Mouse (Mus musculus) urinary bladder, postnatal 4 days (tissue): Measurements from ENCODE around the gene Maml3.

Experiments
- DNase-seq, 2 experiments: peaks; one replicate each; pipeline ENCODE4 v3.0.0; 2021 to 2022; ENCODE audit warnings: low spot score in 2 of 2

Maml3 gene

GRCm38 (mm10) chr3:52046027-52046700 lies 58.7 kb downstream of the Maml3 start:
- peak in 1 of 2 experiments; percentile 61 for DNase-seq

GRCm38 (mm10) chr3:52045221-52045641 lies 59.6 kb downstream of the Maml3 start:
- DNase-seq, result no peak

- DNase-seq, result no peak
Observed at GRCm38 (mm10) chr3:52044651-52045050, 60.2 kb downstream of the Maml3 start.

GRCm38 (mm10) chr3:52043847-52044246 lies 61.0 kb downstream of the Maml3 start:
- no peak for DNase-seq

- DNase-seq, result no peak
Observed at GRCm38 (mm10) chr3:52042680-52043079, 62.2 kb downstream of the Maml3 start.

- no peak for DNase-seq
Observed at GRCm38 (mm10) chr3:52039958-52040357, 64.9 kb downstream of the Maml3 start.

- DNase-seq, result no peak
Observed at GRCm38 (mm10) chr3:52037260-52037659, 67.6 kb downstream of the Maml3 start.

- DNase-seq, result no peak
Observed at GRCm38 (mm10) chr3:52035404-52035803, 69.5 kb downstream of the Maml3 start.

DNA sequence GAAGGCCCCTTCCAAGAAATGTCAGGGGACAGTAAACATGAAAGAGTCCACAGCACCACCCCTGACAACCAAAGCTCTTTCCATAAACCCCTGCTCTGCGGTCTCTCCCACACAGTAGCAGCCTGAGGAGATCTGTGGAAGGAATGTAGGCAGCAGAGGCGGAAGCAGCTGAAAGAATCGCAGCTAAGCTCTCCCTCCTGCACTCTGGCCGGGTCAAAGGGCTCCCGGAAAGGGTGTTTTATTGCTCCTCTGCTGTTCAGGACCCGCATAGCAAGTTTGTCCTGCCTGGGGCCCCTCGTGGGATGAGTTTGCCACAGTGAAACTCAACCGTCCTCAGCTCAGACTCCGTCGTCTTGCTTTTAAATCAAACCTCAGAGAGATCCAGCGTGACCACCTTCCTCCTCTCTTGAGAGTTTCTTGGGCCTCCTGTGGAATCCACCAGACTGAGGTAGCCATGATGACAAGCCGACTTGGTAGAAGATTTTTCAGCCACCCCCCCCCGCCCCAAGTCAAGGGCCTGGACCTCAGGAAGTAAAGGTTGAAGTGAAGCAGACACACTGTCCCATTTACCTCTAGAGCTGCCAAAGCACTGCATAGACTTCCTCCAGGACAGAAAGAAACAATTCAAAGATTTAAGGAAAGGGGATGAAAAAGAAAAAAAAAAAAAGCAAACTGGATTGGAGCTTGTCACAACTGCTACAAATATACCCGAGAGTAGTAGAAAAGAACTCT lies 70.9 kb downstream of the Maml3 start:
- DNase-seq, result no peak

DNA sequence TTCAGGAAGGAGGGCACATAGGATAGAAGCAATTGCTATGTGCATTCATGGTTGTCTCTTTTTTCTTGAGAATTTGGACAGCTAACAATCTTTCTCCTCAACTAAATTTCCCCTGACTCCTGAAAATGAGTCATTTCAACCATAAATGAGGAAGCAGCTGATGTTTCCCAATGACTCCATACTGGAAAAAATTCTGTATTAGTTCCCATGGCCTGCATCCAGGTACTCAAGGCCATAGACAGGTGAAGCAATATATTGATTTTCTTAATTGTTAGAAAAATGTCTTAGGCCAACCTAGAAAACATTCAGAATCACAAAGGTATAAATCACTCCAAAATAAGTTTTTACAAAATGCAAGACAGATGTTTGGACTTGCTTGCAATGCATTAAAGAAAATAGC lies 73.5 kb downstream of the Maml3 start:
- no peak for DNase-seq

GRCm38 (mm10) chr3:52030114-52030513 lies 74.8 kb downstream of the Maml3 start:
- DNase-seq, result no peak

DNA sequence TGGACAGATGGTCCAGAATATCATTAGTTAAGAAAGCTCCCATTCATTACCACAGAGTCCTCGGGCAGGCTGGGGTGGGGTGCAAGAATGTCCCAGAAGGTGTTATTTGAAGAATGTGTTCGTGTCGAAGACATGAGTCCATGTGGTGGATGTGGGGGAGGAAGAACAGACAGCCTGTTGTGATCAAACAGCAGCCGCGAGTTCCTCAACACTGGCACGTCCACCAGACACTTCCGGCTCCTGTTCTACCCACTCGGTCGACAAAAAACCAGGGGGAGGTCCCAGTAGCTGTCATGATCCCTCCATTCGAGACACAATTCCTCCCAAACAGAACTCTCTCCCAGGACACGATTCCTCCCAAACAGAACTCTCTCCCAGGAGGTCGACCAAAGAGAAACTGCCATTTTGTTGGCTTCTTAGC lies 75.2 kb downstream of the Maml3 start:
- no peak for DNase-seq

DNA sequence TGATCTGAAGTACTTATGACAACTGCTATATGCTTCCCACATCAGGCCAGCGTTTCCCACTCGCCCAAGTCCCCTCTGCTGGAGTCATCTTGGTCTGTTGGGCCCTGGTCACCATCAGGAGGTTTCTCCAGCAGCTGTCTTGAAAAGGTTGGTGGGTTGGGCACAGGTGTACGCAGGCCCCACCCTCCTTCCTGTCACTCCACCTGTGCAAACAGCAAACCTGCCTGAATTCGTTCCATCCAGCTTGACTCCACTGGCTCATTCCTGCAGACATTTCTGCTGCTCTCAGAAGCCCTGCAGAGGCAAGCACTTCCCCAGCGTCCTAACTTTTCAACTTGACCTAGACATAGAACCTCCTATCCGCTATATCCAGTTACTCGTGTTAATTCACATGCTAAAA lies 76.9 kb downstream of the Maml3 start:
- DNase-seq, result no peak

DNA sequence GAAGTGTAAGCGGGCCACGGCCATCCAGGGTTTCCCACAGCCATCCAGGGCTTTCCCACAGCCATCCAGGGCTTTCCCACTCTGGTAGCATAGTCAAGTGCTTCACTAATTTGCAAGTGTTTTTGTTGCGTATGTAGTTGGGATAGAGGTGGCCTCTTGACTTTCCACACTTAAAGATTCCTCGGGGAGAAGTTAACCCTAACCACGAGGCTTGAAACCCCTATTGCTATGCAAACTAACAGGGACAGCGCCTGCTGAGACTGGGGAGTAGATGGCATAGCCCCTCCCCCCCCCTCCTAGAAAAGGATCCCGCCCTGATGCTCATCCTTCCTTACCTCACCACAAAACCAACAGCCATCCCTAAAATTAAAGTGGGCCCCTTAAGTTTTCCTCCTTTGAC lies 82.4 kb downstream of the Maml3 start:
- DNase-seq, result no peak

- no peak for DNase-seq
Observed at GRCm38 (mm10) chr3:52018103-52018439, 86.8 kb downstream of the Maml3 start.

DNA sequence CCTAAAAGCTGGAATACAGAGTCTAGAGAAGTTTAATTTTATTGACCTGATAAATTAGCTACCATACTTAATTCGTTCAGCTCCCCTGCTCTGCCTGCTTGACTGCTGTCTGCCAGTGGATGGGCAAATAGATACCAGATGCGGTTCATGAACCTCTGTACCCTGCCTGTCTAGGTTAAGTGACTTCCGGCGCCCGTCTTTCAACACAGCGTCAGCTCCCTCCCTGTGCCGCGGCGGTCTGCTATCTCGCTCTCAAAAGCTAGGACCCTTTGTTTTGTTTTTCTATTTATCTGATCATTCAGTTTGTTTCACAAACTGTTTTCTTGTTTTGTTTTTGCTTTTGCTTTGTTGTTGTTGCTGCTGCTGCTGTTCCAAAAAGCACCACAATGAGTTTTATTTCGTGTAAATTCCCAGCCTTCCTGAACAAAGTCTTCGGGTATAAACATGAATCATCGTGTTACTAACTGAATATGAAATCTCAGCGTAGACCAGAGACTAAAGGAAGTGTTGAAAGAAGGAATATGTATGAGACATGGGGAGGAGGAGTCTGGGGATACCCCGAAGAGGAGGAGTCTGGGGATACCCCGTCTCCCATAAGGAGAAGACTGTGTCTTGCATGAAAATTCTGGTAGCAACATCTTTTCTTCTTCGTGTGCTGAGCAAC lies 87.3 kb downstream of the Maml3 start:
- DNase-seq, result no peak

- no peak for DNase-seq
Observed at GRCm38 (mm10) chr3:52016178-52016577, 88.7 kb downstream of the Maml3 start.

DNA sequence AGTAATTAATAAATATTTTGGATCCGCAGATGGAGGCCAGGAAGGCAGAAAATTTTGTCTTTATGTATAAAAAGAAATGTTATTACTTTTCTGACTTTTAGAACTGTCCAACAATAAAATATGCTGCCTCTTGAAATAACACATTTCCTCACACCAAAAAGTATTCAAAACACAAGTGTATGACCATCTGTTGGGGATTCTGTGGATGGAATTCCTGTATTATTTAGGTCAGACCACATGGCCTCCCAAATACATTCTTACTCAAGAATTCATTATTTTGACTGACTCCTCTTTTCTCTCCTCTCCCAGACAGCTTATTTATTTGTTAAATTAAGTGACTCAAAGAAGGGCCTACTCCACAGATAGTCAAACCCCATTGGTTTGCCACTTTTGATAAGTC lies 89.3 kb downstream of the Maml3 start:
- no peak for DNase-seq

DNA sequence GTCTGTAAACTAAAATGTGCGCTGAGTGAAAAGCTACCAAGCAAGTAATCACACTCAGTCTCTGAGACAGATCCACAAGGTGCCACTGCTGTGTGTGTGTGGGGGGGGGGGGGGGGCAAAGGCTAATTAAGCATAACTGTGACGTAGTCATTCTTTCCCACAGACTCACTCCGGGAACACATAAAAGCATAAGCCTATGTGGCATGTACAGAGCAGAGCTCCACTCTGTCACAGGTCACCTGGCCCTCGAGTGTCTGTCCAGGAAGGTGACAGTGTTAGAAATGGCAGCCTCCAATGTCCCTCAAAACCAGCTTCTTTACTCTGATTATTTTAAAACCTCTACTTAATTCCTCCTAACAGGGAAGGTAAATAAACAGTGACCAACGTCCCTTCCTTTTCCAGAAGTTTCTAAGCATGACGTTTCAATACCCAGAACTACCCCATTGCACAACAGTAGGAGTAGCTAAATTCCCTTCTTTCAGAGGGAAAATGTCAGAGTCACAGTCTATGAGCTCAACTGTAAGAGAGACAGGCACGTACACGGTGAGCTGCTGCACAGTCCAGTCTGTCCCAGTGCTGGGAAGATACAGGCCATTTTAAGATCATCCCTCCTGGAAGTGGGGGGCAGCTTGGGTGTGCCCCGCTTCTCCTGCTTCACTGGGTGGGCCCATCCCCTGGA lies 93.7 kb downstream of the Maml3 start:
- no peak for DNase-seq

- DNase-seq, result no peak
Observed at GRCm38 (mm10) chr3:52009321-52009720, 95.6 kb downstream of the Maml3 start.

- peak in 1 of 2 experiments; percentile 39 for DNase-seq
Observed at GRCm38 (mm10) chr3:52007602-52008252, 97.1 kb downstream of the Maml3 start.
